Mouse (Mus musculus) B cell, adult 2 months (primary cell): ENCODE data around the gene Mkrn1.
"Not testable (repeated sequence)": the region's sequence is repeated elsewhere in the genome, so short reads cannot be mapped to it uniquely, and the experiment has no call there.

Experiments used
- DNase-seq, 2 experiments: peaks; one replicate each; pipeline ENCODE4 v3.0.0; 2022

Gene Mkrn1

DNA sequence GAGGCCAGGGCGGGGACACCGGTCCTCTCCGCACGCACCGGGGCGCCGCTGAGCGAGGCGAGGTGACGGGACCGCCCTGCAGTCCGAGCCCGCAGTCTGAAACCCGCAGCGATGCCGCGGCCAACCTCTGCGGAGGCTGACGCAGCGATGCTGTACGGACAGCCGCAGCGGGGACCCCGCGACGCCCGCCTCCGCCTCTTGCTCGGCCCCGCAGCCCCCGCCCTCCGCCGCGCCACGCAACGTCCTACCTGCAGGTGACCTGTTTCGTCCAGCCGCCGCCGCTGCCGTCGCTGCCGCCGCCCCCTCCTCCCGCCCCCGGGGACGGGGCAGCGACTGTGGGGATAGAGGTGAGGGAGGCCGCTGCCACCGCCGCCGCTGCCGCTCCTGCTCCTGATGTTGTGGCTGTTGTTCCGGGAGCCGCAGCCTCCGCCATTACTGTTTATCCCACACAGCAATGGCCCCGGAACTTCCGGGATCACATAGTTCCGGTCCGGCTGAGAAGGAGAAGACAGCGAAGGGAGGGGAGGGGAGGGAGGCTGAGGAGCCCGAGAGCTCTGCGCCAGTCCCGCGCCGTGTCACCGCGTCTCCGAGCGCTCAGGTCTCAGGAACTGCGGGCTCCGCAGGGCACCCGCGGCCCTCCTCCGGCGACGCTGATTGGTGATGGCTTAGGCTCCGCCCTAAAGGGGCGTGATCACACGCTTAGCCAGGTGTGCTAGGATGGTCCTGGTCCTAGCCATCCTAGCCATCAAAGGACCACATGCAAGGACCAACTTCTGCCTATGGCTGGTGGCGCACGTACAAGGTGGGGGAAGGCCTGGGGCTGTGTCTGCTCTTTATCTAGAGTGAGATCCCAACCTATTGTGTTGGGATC lies at the start of gene Mkrn1:
Gene Mkrn1 (minus strand): TSS at position 612 of the 871 bp plus-strand sequence.
- DNase-seq: peak; percentile 84 to 85

DNA sequence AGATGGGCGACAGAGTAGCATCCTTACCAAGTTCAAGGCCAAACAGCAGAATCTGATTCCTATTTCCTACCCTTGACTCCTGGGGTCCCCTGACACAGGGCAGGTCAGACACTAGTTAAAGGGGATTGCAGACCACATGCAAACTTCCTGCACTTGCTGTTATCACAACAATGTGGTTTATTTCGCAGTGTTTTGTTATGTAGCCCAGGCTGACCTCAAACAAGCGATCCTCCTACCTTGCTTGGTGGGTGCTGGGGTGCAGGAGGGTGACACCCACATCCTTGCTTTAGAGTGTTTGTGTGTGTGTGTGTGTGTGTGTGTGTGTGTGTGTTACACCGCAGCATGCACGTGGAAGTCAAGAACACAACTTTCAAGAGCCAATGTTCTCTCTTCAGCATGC lies 49.2 kb upstream of the Mkrn1 start:
- DNase-seq: no peak

DNA sequence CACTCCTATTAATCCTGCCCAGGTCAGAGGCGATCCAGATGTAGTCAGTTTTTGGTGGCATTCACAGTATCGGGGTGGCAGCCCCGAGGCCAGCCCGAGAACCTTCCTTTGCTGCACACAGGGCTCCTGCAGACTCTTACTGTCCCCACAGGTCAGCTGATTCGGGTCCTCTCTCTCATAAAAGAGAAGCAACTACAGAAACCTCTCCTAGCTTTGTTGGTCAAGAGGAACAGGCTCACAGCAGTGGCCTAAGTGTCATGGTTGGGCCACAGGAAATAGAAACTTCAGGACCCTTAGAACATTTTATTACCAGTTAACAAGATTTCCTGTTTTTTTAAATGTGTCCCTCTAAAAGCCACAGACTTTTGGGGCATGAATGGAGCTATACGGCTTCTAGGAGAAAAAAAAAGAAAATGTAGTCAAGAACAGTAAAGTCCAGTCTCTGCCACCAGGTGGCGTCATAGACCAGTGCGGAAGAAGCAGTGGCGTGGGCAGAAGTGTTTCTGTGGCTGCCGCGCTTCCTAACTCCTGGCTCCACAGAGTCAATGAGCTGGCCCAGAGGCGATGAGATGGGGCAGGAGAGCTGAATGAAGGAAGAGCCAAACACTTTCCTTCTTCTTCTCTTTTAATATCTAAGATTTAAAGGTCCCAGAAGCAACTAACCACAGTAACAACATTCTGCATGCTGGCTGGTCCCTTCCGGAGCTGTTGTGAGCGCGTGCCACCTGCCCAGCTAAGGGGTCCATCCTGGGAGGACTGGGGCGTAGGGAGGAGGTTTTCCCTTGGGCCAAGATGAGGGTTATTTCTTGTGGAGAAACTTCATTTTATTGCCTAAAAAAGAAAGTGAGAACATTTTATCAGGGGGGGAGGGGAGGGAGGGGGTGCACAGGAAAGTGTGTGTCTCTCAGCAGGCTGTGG lies 42.6 kb upstream of the Mkrn1 start:
- peak; percentile 86 for DNase-seq

DNA sequence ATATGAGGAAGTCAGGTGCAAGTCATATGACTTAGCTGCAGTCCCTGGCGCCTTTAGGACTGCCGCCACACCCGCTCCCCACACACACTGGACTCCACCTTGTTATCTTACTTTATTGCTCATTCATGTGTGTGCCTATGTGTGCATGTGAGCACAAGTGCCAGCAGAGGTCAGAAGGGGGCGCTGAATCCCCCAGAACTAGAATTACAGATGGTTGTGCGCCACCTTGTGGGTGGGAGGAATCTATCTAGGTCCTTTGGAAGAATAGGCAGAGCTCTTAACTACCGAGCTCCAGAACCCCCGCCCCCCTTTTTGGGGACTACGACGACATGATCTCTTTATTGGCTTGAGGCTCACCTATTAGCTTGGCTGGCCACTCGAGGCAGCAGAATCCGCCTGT lies 39.8 kb upstream of the Mkrn1 start:
- DNase-seq: peak; percentile 56 to 61

DNA sequence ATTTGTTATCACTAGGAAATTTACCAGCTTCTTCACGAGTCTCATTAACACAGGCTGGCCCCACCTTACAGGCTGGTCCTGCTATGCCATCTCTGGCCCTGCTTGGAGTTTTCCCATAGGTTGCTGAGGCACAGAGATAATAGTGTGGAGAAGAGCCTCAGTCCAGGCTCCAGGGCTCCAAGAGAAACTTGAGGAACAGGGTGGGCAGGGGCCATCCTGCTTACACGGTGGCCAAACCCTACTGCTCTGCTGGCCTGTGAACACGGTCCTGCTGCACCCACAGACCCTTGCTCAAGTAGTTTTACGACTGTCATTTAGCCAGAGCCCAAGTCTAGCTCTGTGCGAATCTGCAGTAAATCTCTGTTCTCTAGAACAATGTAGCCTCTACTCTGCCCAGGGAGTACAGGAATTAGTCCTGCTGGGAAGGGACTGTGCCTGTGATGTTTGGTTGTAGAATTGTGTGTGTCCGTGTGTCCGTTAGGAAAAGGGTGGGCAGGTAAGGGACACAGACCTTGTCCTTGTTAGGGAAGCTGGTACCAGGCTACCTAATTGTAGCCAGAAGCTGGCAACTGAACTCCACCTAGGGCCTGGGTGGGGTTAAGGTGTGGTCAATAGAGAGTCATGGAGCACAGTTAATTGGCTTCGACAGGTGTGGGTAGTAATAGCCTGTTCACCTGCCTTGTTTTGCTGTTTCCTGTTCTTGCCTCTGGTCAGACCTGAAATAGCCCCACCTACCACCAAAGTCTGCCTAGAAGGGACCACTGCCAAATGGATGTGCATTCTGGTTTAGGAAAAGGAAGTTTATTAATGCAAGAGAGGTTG lies 35.3 kb upstream of the Mkrn1 start:
- DNase-seq: no peak

DNA sequence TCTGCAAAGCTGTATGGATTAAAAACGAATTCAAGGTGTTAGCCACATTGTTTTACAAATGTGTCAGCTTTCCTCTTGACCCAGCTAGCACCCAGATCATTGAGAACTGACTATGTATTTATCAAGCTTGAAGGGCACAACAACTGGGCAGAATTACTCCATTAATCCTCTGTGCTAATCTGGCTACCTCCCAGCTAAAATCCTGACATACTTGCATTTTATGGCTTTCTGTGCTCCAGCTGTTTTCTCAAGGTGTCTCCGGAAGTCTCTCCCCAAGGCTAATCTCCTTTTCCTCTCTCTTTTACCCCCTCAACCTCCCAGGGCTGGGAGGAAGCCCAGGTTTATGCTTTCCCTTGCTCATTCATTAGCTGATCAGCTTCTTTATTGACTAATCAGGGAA lies 34.4 kb upstream of the Mkrn1 start:
- DNase-seq: no peak

DNA sequence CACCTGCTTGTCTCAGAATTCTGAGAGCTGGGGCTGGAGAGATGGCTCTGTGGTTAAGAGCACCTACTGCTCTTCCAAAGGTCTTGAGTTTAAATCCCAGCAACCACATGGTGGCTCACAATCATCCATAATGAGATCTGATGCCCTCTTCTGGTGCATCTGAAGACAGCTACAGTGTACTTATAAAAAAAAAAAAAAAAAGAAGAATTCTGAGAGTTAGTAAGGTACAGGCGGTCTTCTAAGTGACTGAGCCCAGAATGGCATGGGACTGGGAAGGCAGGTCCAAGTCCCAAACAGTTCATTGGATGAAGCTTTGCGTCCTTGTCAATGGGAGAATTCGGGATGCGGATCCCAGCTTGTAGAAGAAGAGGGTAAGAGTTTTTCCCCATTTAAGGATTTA lies 33.3 kb upstream of the Mkrn1 start:
- DNase-seq: no peak

DNA sequence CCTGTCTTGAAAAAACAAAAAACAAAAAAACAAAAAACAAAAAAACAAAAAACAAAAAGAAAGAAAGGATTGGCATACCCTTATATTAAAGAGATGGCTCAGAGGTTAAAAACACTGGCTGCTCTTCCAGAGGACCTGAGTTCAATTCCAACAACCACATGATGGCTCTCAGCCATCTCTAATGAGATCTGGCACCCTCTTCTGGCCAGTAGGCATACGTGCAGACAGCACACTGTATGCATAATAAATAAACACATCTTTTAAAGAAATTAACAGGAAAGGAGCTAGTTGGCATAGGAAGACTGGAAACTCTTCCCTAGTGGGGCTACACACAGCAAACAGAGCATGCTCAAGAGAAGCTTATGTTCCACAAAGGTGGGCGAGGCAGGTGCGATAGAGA lies 30.8 kb upstream of the Mkrn1 start:
- DNase-seq: peak; percentile 15 to 19

DNA sequence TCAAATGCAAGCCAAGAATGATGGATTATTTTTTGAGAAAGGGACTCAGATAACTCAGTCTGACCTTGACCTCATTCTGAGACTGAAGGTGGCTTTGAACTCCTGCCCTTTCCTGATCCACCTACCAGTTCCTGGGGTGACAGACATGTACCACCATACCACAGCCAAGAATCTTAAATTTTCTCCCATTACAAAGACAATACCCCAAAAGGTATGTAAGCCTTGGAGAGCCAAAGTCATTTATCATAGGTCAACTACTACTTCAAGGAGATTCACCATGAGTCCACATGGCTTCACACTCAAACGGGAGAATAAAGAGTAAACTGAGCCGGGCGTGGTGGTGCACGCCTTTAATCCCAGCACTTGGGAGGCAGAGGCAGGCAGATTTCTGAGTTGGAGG lies 30.3 kb upstream of the Mkrn1 start:
- no peak for DNase-seq

DNA sequence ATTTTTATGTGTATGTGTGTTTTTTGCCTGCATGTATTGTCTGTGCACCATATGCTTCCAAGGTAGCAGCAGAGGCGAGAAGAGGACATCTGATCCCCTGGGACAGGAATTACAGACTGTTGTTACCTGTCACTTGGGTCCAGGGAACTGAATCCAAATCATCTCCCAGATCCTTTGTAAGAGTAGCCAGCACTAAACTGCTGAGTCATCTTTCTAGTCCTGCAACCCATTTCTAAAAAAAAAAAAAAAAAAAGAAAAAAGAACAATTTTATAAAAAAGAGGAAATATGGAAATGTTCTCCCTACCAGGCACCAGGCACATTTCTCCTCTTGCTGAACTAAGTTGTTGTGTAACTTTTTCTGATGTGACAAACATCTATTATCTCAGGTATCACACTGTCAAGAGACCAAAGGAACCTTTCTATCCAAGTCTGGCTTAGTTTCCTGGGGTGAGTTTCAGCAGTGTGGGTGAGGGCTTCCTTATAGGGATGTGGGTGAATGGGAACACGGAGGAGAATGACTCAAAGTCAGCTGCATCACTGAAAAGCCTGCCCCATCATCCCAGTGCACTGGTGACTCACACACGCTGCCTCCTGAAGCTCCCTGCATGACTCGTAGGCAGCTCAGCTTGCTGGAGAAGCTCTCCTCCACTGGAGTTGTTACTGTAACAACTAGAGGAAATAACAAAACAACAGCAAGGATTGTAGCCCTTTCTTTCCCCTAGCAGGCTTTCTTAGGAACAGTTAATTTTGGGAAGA lies 27.3 kb upstream of the Mkrn1 start:
- no peak for DNase-seq

DNA sequence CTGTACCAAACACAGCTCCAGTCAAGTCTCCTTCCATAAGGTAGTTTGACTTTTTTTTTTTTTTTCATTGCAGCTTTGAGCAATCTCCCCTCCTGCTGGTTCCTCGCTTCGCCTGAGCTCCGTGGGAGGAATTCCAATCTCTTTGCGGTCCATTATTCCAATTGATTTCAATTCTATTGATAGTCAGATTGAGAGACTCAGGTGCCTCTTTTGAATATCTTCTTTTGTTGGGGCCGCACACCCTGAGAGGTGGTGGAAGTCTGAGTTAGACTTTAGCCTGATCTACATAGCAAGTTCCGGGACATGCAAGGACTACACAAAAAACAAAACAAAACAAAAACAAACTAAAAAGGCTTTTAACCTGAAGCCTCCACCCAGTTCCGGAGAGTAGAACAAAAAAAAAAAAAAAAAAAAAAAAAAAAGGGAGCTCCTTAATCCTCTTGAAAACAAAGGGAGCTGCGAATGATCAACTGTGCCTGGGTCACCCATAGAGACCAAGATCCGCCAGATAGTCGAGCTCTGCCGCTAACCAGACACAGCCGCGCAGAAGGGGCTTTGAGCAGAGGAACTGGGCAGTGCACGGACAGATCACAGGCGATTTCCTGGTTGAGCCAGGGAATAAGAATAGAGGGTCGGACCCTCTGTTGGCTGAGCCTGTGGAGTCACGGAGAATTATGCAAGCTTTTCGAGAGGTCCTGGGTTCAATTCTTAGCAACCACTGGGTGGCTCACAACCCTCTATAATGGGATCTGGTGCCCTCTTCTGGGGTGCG lies 25.7 kb upstream of the Mkrn1 start:
- DNase-seq: no peak

DNA sequence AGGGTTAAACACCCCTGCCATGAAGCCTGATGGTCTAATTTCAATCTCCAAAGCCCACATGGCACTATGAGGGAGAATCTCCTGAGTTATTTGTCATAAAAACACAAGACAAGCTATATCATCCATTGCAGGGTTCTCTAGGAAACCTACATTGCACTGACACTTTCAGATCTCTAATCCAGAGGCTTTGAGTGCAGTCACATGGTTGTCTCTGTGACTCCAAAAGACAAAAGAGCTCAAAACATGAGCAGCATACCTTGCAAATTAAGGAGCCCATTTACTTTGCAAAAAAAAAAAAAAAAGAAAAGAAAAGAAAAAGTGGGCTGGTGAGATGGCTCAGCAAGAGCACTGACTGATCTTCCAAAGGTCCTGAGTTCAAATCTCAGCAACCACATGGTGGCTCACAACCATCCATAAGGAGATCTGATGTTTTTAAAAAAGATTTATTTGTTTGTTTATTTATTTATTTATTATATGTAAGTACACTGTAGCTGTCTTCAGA lies 22.6 kb upstream of the Mkrn1 start:
- DNase-seq: no peak

DNA sequence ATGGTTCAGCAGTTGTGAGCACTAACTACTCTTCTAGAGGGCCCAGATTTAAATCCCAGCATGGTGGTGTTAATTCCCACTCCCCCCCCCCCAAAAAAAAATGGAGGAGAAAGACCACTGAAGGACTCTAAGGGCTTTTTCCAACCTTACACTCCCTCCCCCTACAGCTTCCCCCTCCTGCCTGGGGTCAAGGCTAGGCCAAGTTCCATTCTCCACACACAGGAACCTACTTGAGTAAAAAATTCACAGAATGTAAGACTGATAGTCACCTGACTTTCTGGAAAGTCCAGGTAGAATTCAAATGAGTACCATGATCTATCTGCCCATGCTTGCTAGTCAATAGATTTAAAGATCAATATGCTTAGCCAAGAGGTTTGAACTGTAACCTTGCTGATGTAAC lies 19.9 kb upstream of the Mkrn1 start:
- no peak for DNase-seq

DNA sequence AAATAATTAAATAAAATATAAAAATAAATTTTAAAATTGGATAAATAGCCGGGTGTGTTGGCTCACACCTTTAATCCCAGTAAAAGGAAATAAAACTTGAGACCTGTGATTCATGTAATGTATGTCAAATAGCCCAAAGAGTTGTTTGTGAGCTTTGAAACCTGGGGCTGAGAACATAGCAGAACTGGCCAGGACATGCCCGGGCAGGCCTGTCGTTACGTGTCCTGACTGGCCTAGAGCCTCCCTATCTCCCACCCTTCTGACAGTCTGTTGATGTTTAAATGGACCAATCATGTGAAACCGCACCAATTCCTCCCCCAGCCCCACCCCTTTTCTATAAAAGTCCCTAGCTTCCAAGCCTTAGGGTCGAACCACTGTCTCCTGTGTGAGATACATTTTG lies 17.3 kb upstream of the Mkrn1 start:
- DNase-seq: not testable (repeated sequence)

DNA sequence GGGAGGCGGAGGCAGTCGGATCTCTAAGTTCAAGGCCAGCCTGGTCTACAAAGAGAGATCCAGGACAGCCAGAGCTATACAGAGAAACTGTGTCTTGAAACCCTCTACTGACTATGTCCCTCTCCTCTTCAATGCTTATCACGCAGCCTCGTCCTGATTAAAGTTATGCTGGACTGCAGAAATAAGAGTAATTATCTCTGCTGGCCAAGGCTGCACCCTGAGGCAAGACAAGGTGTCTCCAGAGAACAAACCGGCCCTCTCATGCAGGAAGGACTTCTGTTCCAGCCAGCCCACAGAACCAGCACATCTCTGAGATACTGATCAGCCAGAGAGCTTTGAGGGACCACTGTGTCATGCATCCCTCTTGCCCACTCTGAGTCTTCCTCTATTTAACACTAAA lies 15.6 kb upstream of the Mkrn1 start:
- DNase-seq: no peak

DNA sequence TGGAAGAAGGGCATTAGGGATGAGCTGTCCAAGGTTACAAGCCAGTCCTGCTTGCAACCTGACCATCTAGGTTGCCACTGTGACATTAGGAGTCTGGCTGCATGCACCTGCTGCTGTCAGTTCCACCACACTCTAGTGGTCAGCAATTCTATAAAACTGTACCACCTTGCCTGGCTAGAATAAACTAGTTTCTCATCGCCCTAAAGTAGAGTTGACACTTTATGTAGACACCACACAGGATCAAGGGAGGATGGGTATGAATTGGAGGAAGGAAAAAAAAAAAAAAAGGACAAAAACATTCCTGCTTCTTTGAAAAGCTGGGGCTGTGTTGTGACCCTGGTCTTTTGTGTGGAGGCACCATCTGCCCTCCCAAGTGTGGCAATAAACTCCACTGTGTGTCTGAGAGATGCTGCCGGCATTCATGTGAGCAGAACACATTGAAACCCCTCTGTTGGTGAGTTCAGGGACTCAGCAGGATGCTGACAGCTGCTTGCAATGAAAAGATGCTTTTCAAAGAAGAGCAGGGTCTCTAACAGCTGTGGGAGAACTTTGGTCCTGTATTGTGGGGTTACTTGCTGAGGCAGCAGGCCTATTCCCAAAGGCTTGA lies 14.7 kb upstream of the Mkrn1 start:
- no peak for DNase-seq

DNA sequence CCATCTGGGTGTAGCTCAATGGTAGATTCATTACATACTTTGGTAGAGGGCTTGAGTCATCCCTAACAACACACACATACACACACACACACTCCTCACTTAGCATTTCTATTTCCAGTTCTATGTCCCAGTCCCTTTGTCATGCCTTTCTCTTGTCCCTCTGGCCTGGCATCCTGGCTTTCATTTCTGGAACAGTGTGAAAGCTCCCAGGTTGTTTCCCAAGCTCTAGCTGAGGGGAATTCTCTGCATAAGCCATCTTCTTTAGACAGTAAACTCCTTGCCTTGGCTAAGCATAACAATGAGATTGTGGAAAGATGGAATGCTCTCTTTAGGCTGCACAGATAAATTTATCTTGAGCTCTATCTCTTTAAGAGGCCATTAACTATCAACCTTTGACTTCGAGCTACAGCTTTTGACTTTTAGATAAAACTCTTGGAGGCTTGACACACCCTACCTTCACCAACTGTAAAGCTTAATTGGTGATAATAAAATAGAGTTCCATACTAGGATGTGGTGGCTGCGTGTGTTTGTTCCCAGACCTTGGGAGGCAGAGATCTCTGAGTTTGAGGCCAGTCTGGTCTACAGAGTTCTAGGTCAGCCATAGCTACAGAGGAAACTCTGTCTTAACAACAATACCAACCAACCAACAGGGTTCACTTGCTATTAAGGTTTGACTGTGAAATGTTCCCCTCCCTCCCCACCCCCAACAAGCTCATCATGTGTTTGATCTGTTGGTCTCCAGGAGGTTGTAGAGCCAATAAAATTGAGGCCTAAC lies 14.0 kb upstream of the Mkrn1 start:
- DNase-seq: no peak

DNA sequence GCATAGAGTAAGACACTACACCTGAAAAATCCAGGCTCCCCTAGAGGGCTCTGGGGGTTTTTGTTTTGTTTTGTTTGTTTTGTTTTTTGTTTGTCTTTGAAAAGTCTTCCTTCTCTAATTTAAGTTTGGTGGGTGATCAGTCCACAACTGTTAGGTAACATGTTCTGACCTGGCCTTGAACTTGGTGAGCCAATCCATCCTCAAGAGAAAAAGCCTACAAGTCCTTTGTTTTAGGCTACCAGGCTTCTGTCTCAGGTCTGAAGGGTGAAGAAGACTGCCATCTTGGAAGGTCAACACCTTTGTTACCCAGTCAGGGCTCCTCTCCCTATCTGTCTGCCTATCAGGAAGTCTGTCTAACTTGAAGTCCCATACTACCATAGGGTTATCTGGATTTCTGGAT lies 13.4 kb upstream of the Mkrn1 start:
- no peak for DNase-seq

DNA sequence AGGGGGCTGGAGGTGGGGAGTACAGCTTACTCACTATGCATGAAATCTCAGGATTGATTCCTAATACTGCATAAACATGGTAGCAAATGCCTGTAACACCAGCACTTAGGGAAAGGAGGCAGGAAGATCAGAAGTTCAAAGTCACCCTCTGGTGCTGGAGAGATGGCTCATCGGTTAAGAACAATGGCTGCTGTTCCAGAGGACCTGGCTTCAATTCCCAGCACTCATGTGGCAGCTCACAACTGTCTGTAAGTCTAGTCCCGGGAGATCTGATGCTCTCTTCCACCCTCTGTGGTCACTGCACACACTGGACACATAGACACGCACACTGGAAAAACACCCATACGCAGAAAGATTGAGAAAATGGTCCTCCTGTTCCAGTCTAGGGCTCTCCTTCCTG lies 12.9 kb upstream of the Mkrn1 start:
- DNase-seq: no peak

DNA sequence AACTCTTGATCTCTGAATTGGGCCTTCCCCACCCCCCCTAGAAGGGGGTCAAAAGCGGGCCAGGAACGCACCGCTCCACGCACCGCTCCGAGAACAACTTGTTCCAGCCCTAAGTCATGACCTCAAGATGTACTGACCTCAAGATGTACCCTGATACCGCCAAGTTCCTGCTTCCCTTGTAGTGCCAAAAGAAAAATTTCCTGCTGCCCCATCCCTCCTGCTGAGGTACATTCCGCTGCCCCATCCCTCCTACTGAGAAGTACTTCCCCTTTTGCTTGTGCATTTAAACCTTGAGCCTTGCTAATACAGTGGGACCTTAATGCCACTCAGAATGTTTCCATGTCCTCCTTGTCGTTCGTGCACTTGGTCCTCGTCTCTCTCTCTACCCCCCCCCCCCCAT lies 10.5 kb upstream of the Mkrn1 start:
- no peak for DNase-seq
